Mouse (Mus musculus): ENCODE data around the gene Bcl7c. TPM values are rescaled to one million over a fixed set of nuclear protein-coding genes. Genes with fewer than 3 reads are reported as not detected.

The Bcl7c gene
- polyA plus RNA-seq, 1 experiment: 132 TPM

DNA sequence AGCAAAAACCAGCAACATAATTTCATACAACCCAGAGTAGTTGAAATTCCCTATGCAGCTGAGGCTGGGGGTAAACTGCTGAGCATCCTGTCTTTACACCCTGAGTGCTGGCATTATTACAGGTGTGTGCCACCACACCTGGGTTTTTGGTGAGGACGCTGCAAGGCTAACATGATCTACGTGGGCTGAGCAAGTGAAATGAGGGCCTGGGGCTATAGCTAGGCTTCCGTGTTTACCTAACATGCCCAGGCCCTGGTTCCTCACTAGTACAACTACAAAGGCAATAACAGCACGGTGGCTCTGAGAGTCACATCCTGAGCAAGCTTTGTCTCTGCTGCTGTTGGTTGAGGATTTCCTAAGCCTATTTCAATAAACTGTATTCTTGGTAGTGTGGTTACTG is 31.1 kb downstream of the Bcl7c start:
- no peak for TF ChIP-seq MAX (IDR thresholded peaks at IDR 0.05)
- no peak for TF ChIP-seq CTCF (IDR thresholded peaks at IDR 0.05; ENCODE audit: control insufficient read depth, insufficient read depth, insufficient read length)
- no peak for TF ChIP-seq CEBPB (IDR thresholded peaks at IDR 0.05; ENCODE audit: low read depth)
- TF ChIP-seq MYOD1 (IDR thresholded peaks at IDR 0.05; ENCODE audit: control insufficient read depth, insufficient read length, low read depth): no peak
- no peak for TF ChIP-seq USF1 (IDR thresholded peaks at IDR 0.05; ENCODE audit: low read depth)
- no peak for TF ChIP-seq FOSL1 (IDR thresholded peaks at IDR 0.05; ENCODE audit: insufficient read depth, low read length, poor library complexity, severe bottlenecking)
- TF ChIP-seq MYOG (IDR thresholded peaks at IDR 0.05; ENCODE audit: control insufficient read depth, extremely low read depth, insufficient read length): no peak
- H3K4me3 ChIP-seq (ENCODE audit: insufficient read depth, poor library complexity, severe bottlenecking): no peak overlapping the region
- no peaks in the 10 kb centered on the region for H3K79me3 ChIP-seq (ENCODE audit: low read depth)
- H3K27me3 ChIP-seq (ENCODE audit: control insufficient read depth, insufficient read depth, insufficient read length): no peaks in the 10 kb centered on the region
- no peaks in the 10 kb centered on the region for H3K79me2 ChIP-seq (ENCODE audit: control insufficient read depth, insufficient read depth)
- no peaks in the 10 kb centered on the region for H3K36me3 ChIP-seq (ENCODE audit: control insufficient read depth, insufficient read depth)
- no peak overlapping the region for H3ac ChIP-seq (ENCODE audit: control insufficient read depth, insufficient read length, low read depth)

- Histone ChIP-seq H3K79me2 (ENCODE audit: control insufficient read depth, insufficient read depth) (no peaks in the 10 kb centered on the region), H3K79me3 (ENCODE audit: low read depth) (no peaks in the 10 kb centered on the region), H3K4me3 (ENCODE audit: insufficient read depth, poor library complexity, severe bottlenecking) (no peak overlapping the region), H3K27me3 (ENCODE audit: control insufficient read depth, insufficient read depth, insufficient read length) (no peaks in the 10 kb centered on the region), H3ac (ENCODE audit: control insufficient read depth, insufficient read length, low read depth) (no peak overlapping the region), H3K36me3 (ENCODE audit: control insufficient read depth, insufficient read depth) (no peaks in the 10 kb centered on the region)
- TF ChIP-seq CTCF (IDR thresholded peaks at IDR 0.05; ENCODE audit: control insufficient read depth, insufficient read depth, insufficient read length) (peak; percentile 63), MYOG (IDR thresholded peaks at IDR 0.05; ENCODE audit: control insufficient read depth, extremely low read depth, insufficient read length) (no peak), USF1 (IDR thresholded peaks at IDR 0.05; ENCODE audit: low read depth) (no peak), MYOD1 (IDR thresholded peaks at IDR 0.05; ENCODE audit: control insufficient read depth, insufficient read length, low read depth) (no peak), CEBPB (IDR thresholded peaks at IDR 0.05; ENCODE audit: low read depth) (no peak)
Measured at GRCm38 (mm10) chr7:127677077-127677476, 31.7 kb downstream of the Bcl7c start.

DNA sequence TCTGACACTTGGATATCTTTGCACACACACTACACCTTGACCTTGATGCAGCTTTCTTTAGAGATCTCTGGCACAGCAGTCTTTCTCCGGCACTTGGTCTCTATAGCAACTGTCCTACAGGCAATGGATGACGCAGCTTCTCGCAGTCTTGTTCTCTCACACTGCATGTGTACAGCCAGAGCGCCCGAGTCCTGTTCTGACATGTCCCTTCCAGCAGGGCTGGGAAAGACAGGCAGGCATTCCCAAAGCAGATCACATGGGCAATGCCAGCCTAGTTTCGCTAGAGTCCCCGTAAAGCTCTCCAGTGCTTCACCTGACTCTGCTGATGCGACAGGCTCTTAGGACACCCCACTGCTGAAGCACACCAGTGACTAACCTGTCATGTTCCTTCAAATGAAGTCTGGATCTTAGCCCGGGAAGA is 33.3 kb downstream of the Bcl7c start:
- TF ChIP-seq MYOD1 (IDR thresholded peaks at IDR 0.05; ENCODE audit: control insufficient read depth, insufficient read length, low read depth): no peak
- TF ChIP-seq MYOG (IDR thresholded peaks at IDR 0.05; ENCODE audit: control insufficient read depth, extremely low read depth, insufficient read length): no peak
- no peak for TF ChIP-seq CEBPB (IDR thresholded peaks at IDR 0.05; ENCODE audit: low read depth)
- no peak for TF ChIP-seq MAX (IDR thresholded peaks at IDR 0.05)
- TF ChIP-seq CTCF (IDR thresholded peaks at IDR 0.05; ENCODE audit: control insufficient read depth, insufficient read depth, insufficient read length): no peak
- no peak for TF ChIP-seq USF1 (IDR thresholded peaks at IDR 0.05; ENCODE audit: low read depth)
- no peak for TF ChIP-seq FOSL1 (IDR thresholded peaks at IDR 0.05; ENCODE audit: insufficient read depth, low read length, poor library complexity, severe bottlenecking)
- Histone ChIP-seq H3K36me3 (ENCODE audit: control insufficient read depth, insufficient read depth) (no peaks in the 10 kb centered on the region), H3ac (ENCODE audit: control insufficient read depth, insufficient read length, low read depth) (no peak overlapping the region), H3K27me3 (ENCODE audit: control insufficient read depth, insufficient read depth, insufficient read length) (no peaks in the 10 kb centered on the region), H3K4me3 (ENCODE audit: insufficient read depth, poor library complexity, severe bottlenecking) (no peak overlapping the region), H3K79me2 (ENCODE audit: control insufficient read depth, insufficient read depth) (no peaks in the 10 kb centered on the region), H3K79me3 (ENCODE audit: low read depth) (no peaks in the 10 kb centered on the region)

DNA sequence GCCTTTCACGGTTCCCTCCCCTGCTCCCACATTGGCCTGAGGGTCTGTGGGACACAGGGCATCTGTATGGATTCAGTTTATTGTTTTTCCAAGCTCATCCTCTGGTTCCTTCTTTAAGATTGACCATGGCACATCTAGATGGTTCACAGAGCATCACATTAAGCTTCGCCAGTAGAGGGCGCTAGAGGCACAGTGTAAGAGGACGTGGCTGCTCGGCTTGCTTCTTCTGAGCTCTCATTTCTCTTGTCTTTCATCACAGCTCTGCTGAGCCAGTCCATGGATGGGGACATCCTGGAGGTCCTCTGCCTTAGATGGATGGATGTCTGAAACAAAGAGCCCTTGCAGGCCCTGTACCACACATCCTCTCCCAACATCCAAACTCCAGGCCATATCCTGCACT is 33.8 kb downstream of the Bcl7c start:
- H3K79me2 ChIP-seq (ENCODE audit: control insufficient read depth, insufficient read depth): no peaks in the 10 kb centered on the region
- no peak overlapping the region for H3K4me3 ChIP-seq (ENCODE audit: insufficient read depth, poor library complexity, severe bottlenecking)
- no peaks in the 10 kb centered on the region for H3K79me3 ChIP-seq (ENCODE audit: low read depth)
- H3K27me3 ChIP-seq (ENCODE audit: control insufficient read depth, insufficient read depth, insufficient read length): no peaks in the 10 kb centered on the region
- TF ChIP-seq CTCF (IDR thresholded peaks at IDR 0.05; ENCODE audit: control insufficient read depth, insufficient read depth, insufficient read length): peak; percentile 76
- TF ChIP-seq FOSL1 (IDR thresholded peaks at IDR 0.05; ENCODE audit: insufficient read depth, low read length, poor library complexity, severe bottlenecking): no peak
- TF ChIP-seq MAX (IDR thresholded peaks at IDR 0.05): no peak
- TF ChIP-seq USF1 (IDR thresholded peaks at IDR 0.05; ENCODE audit: low read depth): no peak
- TF ChIP-seq MYOD1 (IDR thresholded peaks at IDR 0.05; ENCODE audit: control insufficient read depth, insufficient read length, low read depth): no peak
- no peak for TF ChIP-seq MYOG (IDR thresholded peaks at IDR 0.05; ENCODE audit: control insufficient read depth, extremely low read depth, insufficient read length)
- no peak for TF ChIP-seq CEBPB (IDR thresholded peaks at IDR 0.05; ENCODE audit: low read depth)
- H3K36me3 ChIP-seq (ENCODE audit: control insufficient read depth, insufficient read depth): no peaks in the 10 kb centered on the region
- H3ac ChIP-seq (ENCODE audit: control insufficient read depth, insufficient read length, low read depth): no peak overlapping the region

- H3K36me3 ChIP-seq (ENCODE audit: control insufficient read depth, insufficient read depth): no peaks in the 10 kb centered on the region
- no peak overlapping the region for H3ac ChIP-seq (ENCODE audit: control insufficient read depth, insufficient read length, low read depth)
- no peaks in the 10 kb centered on the region for H3K27me3 ChIP-seq (ENCODE audit: control insufficient read depth, insufficient read depth, insufficient read length)
- no peaks in the 10 kb centered on the region for H3K79me3 ChIP-seq (ENCODE audit: low read depth)
- H3K79me2 ChIP-seq (ENCODE audit: control insufficient read depth, insufficient read depth): no peaks in the 10 kb centered on the region
- H3K4me3 ChIP-seq (ENCODE audit: insufficient read depth, poor library complexity, severe bottlenecking): no peak overlapping the region
- no peak for TF ChIP-seq CTCF (IDR thresholded peaks at IDR 0.05; ENCODE audit: control insufficient read depth, insufficient read depth, insufficient read length)
- no peak for TF ChIP-seq MYOD1 (IDR thresholded peaks at IDR 0.05; ENCODE audit: control insufficient read depth, insufficient read length, low read depth)
- no peak for TF ChIP-seq MYOG (IDR thresholded peaks at IDR 0.05; ENCODE audit: control insufficient read depth, extremely low read depth, insufficient read length)
- no peak for TF ChIP-seq USF1 (IDR thresholded peaks at IDR 0.05; ENCODE audit: low read depth)
- no peak for TF ChIP-seq MAX (IDR thresholded peaks at IDR 0.05)
- no peak for TF ChIP-seq FOSL1 (IDR thresholded peaks at IDR 0.05; ENCODE audit: insufficient read depth, low read length, poor library complexity, severe bottlenecking)
- TF ChIP-seq CEBPB (IDR thresholded peaks at IDR 0.05; ENCODE audit: low read depth): no peak
Measured at GRCm38 (mm10) chr7:127672776-127673175, 36.0 kb downstream of the Bcl7c start.

All from C2C12 (cell line).